Mouse (Mus musculus): Measurements from ENCODE around the gene Magi2. TPM values are rescaled to one million over a fixed set of nuclear protein-coding genes. Genes with fewer than 3 reads are reported as not detected.

Gene Magi2
- polyA plus RNA-seq, 1 experiment from 2014 or later = 9.3 TPM

- H3K4me3 ChIP-seq (ENCODE audit: low read length) = no peak overlapping the region
- no peaks in the 10 kb centered on the region for H3K36me3 ChIP-seq (ENCODE audit: control insufficient read depth, insufficient read depth, low read length)
- no peak; the same call in 1 of the 2 replicates for ATAC-seq (ENCODE audit: low FRiP score, low TSS enrichment)
Measured at GRCm38 (mm10) chr5:20675163-20675665, 1448.4 kb downstream of the Magi2 start.

GRCm38 (mm10) chr5:20676193-20676871 lies 1449.5 kb downstream of the Magi2 start:
- H3K36me3 ChIP-seq (ENCODE audit: control insufficient read depth, insufficient read depth, low read length) = no peaks in the 10 kb centered on the region
- H3K9ac ChIP-seq (ENCODE audit: low read depth, low read length) = no peak overlapping the region
- no peak overlapping the region for H3K4me2 ChIP-seq (replicated peaks; ENCODE audit: low read depth, low read length)
- H3K9me3 ChIP-seq (ENCODE audit: control insufficient read depth, low read length) = no peaks in the 10 kb centered on the region
- 18% methylated on average over 7 of the region's 7 CpGs for WGBS
- H3K27me3 ChIP-seq (ENCODE audit: control insufficient read depth, insufficient read depth, low read length) = no peaks in the 10 kb centered on the region
- no peaks in the 10 kb centered on the region for H3K4me1 ChIP-seq (ENCODE audit: control insufficient read depth, insufficient read depth, low read length)
- H3K27ac ChIP-seq (ENCODE audit: low read depth, low read length) = no peak overlapping the region
- no peak overlapping the region for H3K4me3 ChIP-seq (ENCODE audit: low read length)
- no peak for ATAC-seq (ENCODE audit: low FRiP score, low TSS enrichment)

More at GRCm38 (mm10) chr5:20675163-20675665, 1448.4 kb downstream of the Magi2 start:
- Histone ChIP-seq H3K9me3 (ENCODE audit: control insufficient read depth, low read length) (no peaks in the 10 kb centered on the region), H3K27me3 (ENCODE audit: control insufficient read depth, insufficient read depth, low read length) (no peaks in the 10 kb centered on the region), H3K4me2 (replicated peaks; ENCODE audit: low read depth, low read length) (no peak overlapping the region), H3K9ac (ENCODE audit: low read depth, low read length) (no peak overlapping the region), H3K27ac (ENCODE audit: low read depth, low read length) (no peak overlapping the region), H3K4me1 (ENCODE audit: control insufficient read depth, insufficient read depth, low read length) (no peaks in the 10 kb centered on the region)

- H3K9ac ChIP-seq (ENCODE audit: low read depth, low read length) = no peak overlapping the region
- H3K36me3 ChIP-seq (ENCODE audit: control insufficient read depth, insufficient read depth, low read length) = no peaks in the 10 kb centered on the region
- 72% methylated on average over 3 of the region's 3 CpGs for WGBS
- H3K4me1 ChIP-seq (ENCODE audit: control insufficient read depth, insufficient read depth, low read length) = no peaks in the 10 kb centered on the region
- no peak overlapping the region for H3K4me3 ChIP-seq (ENCODE audit: low read length)
- no peaks in the 10 kb centered on the region for H3K27me3 ChIP-seq (ENCODE audit: control insufficient read depth, insufficient read depth, low read length)
- no peak overlapping the region for H3K27ac ChIP-seq (ENCODE audit: low read depth, low read length)
- H3K9me3 ChIP-seq (ENCODE audit: control insufficient read depth, low read length) = no peaks in the 10 kb centered on the region
- no peak for ATAC-seq (ENCODE audit: low FRiP score, low TSS enrichment)
- no peak overlapping the region for H3K4me2 ChIP-seq (replicated peaks; ENCODE audit: low read depth, low read length)
Measured at GRCm38 (mm10) chr5:20677246-20677645, 1450.4 kb downstream of the Magi2 start.

GRCm38 (mm10) chr5:20678573-20678972 lies 1451.7 kb downstream of the Magi2 start:
- Histone ChIP-seq H3K4me3 (ENCODE audit: low read length) (no peak overlapping the region), H3K27me3 (ENCODE audit: control insufficient read depth, insufficient read depth, low read length) (no peaks in the 10 kb centered on the region), H3K4me1 (ENCODE audit: control insufficient read depth, insufficient read depth, low read length) (no peaks in the 10 kb centered on the region), H3K4me2 (replicated peaks; ENCODE audit: low read depth, low read length) (no peak overlapping the region), H3K9me3 (ENCODE audit: control insufficient read depth, low read length) (no peaks in the 10 kb centered on the region), H3K36me3 (ENCODE audit: control insufficient read depth, insufficient read depth, low read length) (no peaks in the 10 kb centered on the region), H3K9ac (ENCODE audit: low read depth, low read length) (no peak overlapping the region), H3K27ac (ENCODE audit: low read depth, low read length) (no peak overlapping the region)
- ATAC-seq (ENCODE audit: low FRiP score, low TSS enrichment) = no peak
- 74% methylated on average over 3 of the region's 3 CpGs for WGBS

- H3K4me3 ChIP-seq (ENCODE audit: low read length) = no peak overlapping the region
- 94% methylated on average over 6 of the region's 6 CpGs for WGBS
- no peak overlapping the region for H3K9ac ChIP-seq (ENCODE audit: low read depth, low read length)
- H3K9me3 ChIP-seq (ENCODE audit: control insufficient read depth, low read length) = no peaks in the 10 kb centered on the region
- no peaks in the 10 kb centered on the region for H3K36me3 ChIP-seq (ENCODE audit: control insufficient read depth, insufficient read depth, low read length)
- no peak overlapping the region for H3K27ac ChIP-seq (ENCODE audit: low read depth, low read length)
- no peaks in the 10 kb centered on the region for H3K27me3 ChIP-seq (ENCODE audit: control insufficient read depth, insufficient read depth, low read length)
- ATAC-seq (ENCODE audit: low FRiP score, low TSS enrichment) = no peak
- H3K4me1 ChIP-seq (ENCODE audit: control insufficient read depth, insufficient read depth, low read length) = no peaks in the 10 kb centered on the region
- H3K4me2 ChIP-seq (replicated peaks; ENCODE audit: low read depth, low read length) = no peak overlapping the region
Measured at GRCm38 (mm10) chr5:20679920-20680319, 1453.1 kb downstream of the Magi2 start.

GRCm38 (mm10) chr5:20680833-20681530 lies 1454.1 kb downstream of the Magi2 start:
- 43% methylated on average over 15 of the region's 15 CpGs for WGBS
- no peaks in the 10 kb centered on the region for H3K27me3 ChIP-seq (ENCODE audit: control insufficient read depth, insufficient read depth, low read length)
- no peaks in the 10 kb centered on the region for H3K4me1 ChIP-seq (ENCODE audit: control insufficient read depth, insufficient read depth, low read length)
- H3K9me3 ChIP-seq (ENCODE audit: control insufficient read depth, low read length) = no peaks in the 10 kb centered on the region
- H3K4me3 ChIP-seq (ENCODE audit: low read length) = no peak overlapping the region
- no peak overlapping the region for H3K9ac ChIP-seq (ENCODE audit: low read depth, low read length)
- H3K4me2 ChIP-seq (replicated peaks; ENCODE audit: low read depth, low read length) = no peak overlapping the region
- no peak overlapping the region for H3K27ac ChIP-seq (ENCODE audit: low read depth, low read length)
- H3K36me3 ChIP-seq (ENCODE audit: control insufficient read depth, insufficient read depth, low read length) = no peaks in the 10 kb centered on the region
- ATAC-seq (ENCODE audit: low FRiP score, low TSS enrichment) = peak; percentile 28; the same call in 1 of the 2 replicates

GRCm38 (mm10) chr5:20681660-20682059 lies 1454.8 kb downstream of the Magi2 start:
- no peak for ATAC-seq (ENCODE audit: low FRiP score, low TSS enrichment)
- H3K4me2 ChIP-seq (replicated peaks; ENCODE audit: low read depth, low read length) = no peak overlapping the region
- H3K4me3 ChIP-seq (ENCODE audit: low read length) = no peak overlapping the region
- no peak overlapping the region for H3K27ac ChIP-seq (ENCODE audit: low read depth, low read length)
- H3K36me3 ChIP-seq (ENCODE audit: control insufficient read depth, insufficient read depth, low read length) = no peaks in the 10 kb centered on the region
- H3K4me1 ChIP-seq (ENCODE audit: control insufficient read depth, insufficient read depth, low read length) = no peaks in the 10 kb centered on the region
- H3K9me3 ChIP-seq (ENCODE audit: control insufficient read depth, low read length) = no peaks in the 10 kb centered on the region
- H3K9ac ChIP-seq (ENCODE audit: low read depth, low read length) = no peak overlapping the region
- WGBS = 57% methylated on average over 10 of the region's 10 CpGs
- no peaks in the 10 kb centered on the region for H3K27me3 ChIP-seq (ENCODE audit: control insufficient read depth, insufficient read depth, low read length)

GRCm38 (mm10) chr5:20682208-20682607 lies 1455.4 kb downstream of the Magi2 start:
- no peaks in the 10 kb centered on the region for H3K27me3 ChIP-seq (ENCODE audit: control insufficient read depth, insufficient read depth, low read length)
- 42% methylated on average over 7 of the region's 7 CpGs for WGBS
- H3K4me1 ChIP-seq (ENCODE audit: control insufficient read depth, insufficient read depth, low read length) = no peaks in the 10 kb centered on the region
- no peaks in the 10 kb centered on the region for H3K36me3 ChIP-seq (ENCODE audit: control insufficient read depth, insufficient read depth, low read length)
- no peak overlapping the region for H3K4me2 ChIP-seq (replicated peaks; ENCODE audit: low read depth, low read length)
- H3K27ac ChIP-seq (ENCODE audit: low read depth, low read length) = no peak overlapping the region
- H3K9ac ChIP-seq (ENCODE audit: low read depth, low read length) = no peak overlapping the region
- no peaks in the 10 kb centered on the region for H3K9me3 ChIP-seq (ENCODE audit: control insufficient read depth, low read length)
- no peak overlapping the region for H3K4me3 ChIP-seq (ENCODE audit: low read length)
- no peak for ATAC-seq (ENCODE audit: low FRiP score, low TSS enrichment)

- ATAC-seq (ENCODE audit: low FRiP score, low TSS enrichment) = no peak
- 68% methylated on average over 6 of the region's 6 CpGs for WGBS
- H3K9me3 ChIP-seq (ENCODE audit: control insufficient read depth, low read length) = no peaks in the 10 kb centered on the region
- H3K4me3 ChIP-seq (ENCODE audit: low read length) = no peak overlapping the region
- H3K36me3 ChIP-seq (ENCODE audit: control insufficient read depth, insufficient read depth, low read length) = no peaks in the 10 kb centered on the region
- no peaks in the 10 kb centered on the region for H3K4me1 ChIP-seq (ENCODE audit: control insufficient read depth, insufficient read depth, low read length)
- H3K27ac ChIP-seq (ENCODE audit: low read depth, low read length) = no peak overlapping the region
- no peak overlapping the region for H3K9ac ChIP-seq (ENCODE audit: low read depth, low read length)
- no peak overlapping the region for H3K4me2 ChIP-seq (replicated peaks; ENCODE audit: low read depth, low read length)
- no peaks in the 10 kb centered on the region for H3K27me3 ChIP-seq (ENCODE audit: control insufficient read depth, insufficient read depth, low read length)
Measured at GRCm38 (mm10) chr5:20684112-20684511, 1457.3 kb downstream of the Magi2 start.
